Mouse (Mus musculus): ENCODE data around the gene Noxa1.

DNA sequence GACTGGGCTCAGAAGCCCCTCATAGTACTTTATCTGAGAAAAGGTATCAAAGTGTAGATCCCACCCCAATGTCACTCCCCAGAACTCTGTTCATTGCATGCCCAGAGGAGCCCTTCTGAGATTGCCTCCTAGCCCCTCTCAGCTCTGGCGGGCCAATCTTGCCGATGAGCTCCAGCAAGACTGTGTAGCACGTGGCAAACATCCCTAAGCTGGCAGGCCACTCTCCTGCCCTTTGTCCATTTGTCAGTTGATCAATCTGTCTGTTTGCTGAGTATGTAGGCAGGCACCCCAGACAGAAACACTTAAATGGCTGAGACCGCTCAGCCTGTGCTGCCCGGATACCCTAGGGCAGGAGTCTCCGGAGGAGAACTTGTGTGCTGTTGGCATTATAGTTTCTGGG lies 30.2 kb upstream of the Noxa1 start:
- TF ChIP-seq CTCF (conservative IDR thresholded peaks at IDR 0.05; ENCODE audit: insufficient read depth, insufficient read length, low read depth, low read length) (no peak), POLR2A (IDR thresholded peaks at IDR 0.05; ENCODE audit: low read depth, low read length) (no peak)

All from kidney, adult 2 months (tissue).